Mouse (Mus musculus) midbrain, embryonic 13.5 days (tissue): ENCODE data around the gene Neu3. TPM values are rescaled to one million over a fixed set of nuclear protein-coding genes. Genes with fewer than 3 reads are reported as not detected.

Experiments used
- ATAC-seq: fragments of 200-750 bp; cut with Nextera tagmentation; 2 replicates; pipeline ENCODE4 v1.8.0; 2017; ENCODE audit warnings: mild to moderate bottlenecking, moderate TSS enrichment, moderate library complexity
- H3K27ac ChIP-seq: fragments of 300-500 bp; sonication (generic); 2 replicates; pipeline ENCODE4 v1.5.1; 2015; ENCODE audit warnings: inconsistent platforms, mild to moderate bottlenecking, moderate library complexity
- H3K27me3 ChIP-seq: fragments of 300-500 bp; sonication (generic); 2 replicates; pipeline ENCODE4 v1.6.1; 2015; ENCODE audit warnings: mild to moderate bottlenecking, inconsistent platforms
- H3K36me3 ChIP-seq: fragments of 300-500 bp; sonication (generic); 2 replicates; pipeline ENCODE4 v1.6.1; 2015; ENCODE audit warnings: mild to moderate bottlenecking, inconsistent platforms
- H3K4me1 ChIP-seq: fragments of 300-500 bp; sonication (generic); replicated peaks from 2 replicates; pipeline ENCODE4 v1.6.1; 2015; ENCODE audit warnings: inconsistent platforms
- H3K4me2 ChIP-seq: fragments of 300-500 bp; sonication (generic); replicated peaks from 2 replicates; pipeline ENCODE4 v1.6.1; 2015; ENCODE audit warnings: moderate library complexity, mild to moderate bottlenecking, inconsistent platforms
- H3K4me3 ChIP-seq: fragments of 300-500 bp; sonication (generic); replicated peaks from 2 replicates; pipeline ENCODE4 v1.5.1; 2015; ENCODE audit warnings: mild to moderate bottlenecking, inconsistent platforms
- H3K9ac ChIP-seq: fragments of 300-500 bp; sonication (generic); replicated peaks from 2 replicates; pipeline ENCODE4 v1.6.1; 2015; ENCODE audit warnings: mild to moderate bottlenecking, inconsistent platforms
- H3K9me3 ChIP-seq: fragments of 300-500 bp; sonication (generic); 2 replicates; pipeline ENCODE4 v1.6.1; 2016; ENCODE audit warnings: mild to moderate bottlenecking, inconsistent platforms
- WGBS: fragments of 180-500 bp; shearing (Covaris S2); methylation state at CpG from one replicate; pipeline ENCODE4 v1.1.7; 2015; 5-methylcytosine and 5-hydroxymethylcytosine counted together
- polyA plus RNA-seq: library from polyadenylated mRNA; unstranded; fragments of >200 nt; fragmentation: Nextera tagmentation; extraction: Ambion mirVana; gene quantifications from 2 replicates; pipeline ENCODE4 v1.2.1, GENCODE M21; 2015

Neu3 gene
- 1.1 and 1.2 TPM in 2 replicates for polyA plus RNA-seq

DNA sequence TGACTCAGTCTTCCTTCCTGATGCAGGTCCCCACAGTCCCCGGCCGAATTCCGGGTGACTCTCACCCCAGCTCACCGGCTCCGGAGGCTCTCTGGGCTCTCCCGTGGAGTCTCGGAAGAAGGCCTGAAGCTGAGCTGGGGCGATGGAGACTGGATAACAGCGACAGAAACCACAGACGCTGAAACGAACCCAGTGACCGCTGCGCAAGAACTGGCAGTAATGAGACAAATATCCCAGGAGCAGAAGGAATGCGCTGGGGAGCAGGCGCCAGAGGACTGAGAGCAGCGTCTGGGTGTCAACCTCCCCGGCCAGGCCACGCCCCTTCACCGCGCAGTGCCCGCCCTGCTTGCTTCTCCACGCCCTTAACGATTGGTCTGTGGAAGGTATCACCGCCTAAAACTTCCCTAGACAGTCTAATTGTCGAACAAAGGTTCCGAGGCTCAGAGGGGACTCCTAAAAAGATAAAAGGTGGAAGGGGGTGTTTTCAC is at the start of gene Neu3:
Gene Neu3 (minus strand): TSS at position 335 of the 488 bp plus-strand sequence.
- peak within 1 kb of the TSS; percentile 61 for H3K9ac ChIP-seq
- WGBS, result under 1% methylated on average over 26 of the region's 26 CpGs

DNA sequence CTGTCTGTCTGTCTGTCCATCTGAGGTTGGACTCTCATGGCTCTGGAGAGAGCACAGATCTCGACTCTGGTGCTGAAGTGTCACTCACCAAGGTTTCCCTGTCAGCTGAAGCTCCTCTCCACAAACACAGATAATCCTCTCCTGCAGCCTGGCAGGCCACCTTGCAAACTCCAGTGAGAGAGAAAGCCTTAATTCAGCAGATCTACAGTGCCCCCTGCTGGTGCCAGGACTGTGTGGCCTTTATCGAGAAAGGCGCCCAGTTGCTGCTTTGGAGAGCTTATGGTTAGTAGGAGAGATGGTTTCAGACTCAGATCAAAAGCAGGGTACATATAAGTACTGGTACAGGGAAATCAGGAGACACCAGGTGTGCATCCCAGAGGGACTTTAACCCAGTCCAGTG is 48.1 kb upstream of the Neu3 start:
- no peaks in the 10 kb centered on the region for H3K36me3 ChIP-seq
- no peaks in the 10 kb centered on the region for H3K9me3 ChIP-seq
- peaks cover 5% of the 10 kb centered on the region; the same call in 1 of the 2 replicates for H3K4me1 ChIP-seq
- under 1% methylated on average over 3 of the region's 3 CpGs for WGBS
- no peak overlapping the region for H3K4me2 ChIP-seq
- peak; percentile 77 for ATAC-seq
- H3K4me3 ChIP-seq, result no peak overlapping the region
- H3K27ac ChIP-seq, result no peak overlapping the region
- H3K9ac ChIP-seq, result no peak overlapping the region
- no peaks in the 10 kb centered on the region for H3K27me3 ChIP-seq

More for the DNA sequence above, at the start of gene Neu3:
- Histone ChIP-seq H3K4me1 (peaks cover 8% of the 10 kb centered on the region), H3K4me2 (peak within 1 kb of the TSS; percentile 60), H3K9me3 (no peaks in the 10 kb centered on the region), H3K27ac (peak within 1 kb of the TSS; percentile 44; the same call in 1 of the 2 replicates), H3K27me3 (no peaks in the 10 kb centered on the region), H3K4me3 (peak within 1 kb of the TSS; percentile 42), H3K36me3 (no peaks in the 10 kb centered on the region)
- peak; percentile 96 for ATAC-seq

DNA sequence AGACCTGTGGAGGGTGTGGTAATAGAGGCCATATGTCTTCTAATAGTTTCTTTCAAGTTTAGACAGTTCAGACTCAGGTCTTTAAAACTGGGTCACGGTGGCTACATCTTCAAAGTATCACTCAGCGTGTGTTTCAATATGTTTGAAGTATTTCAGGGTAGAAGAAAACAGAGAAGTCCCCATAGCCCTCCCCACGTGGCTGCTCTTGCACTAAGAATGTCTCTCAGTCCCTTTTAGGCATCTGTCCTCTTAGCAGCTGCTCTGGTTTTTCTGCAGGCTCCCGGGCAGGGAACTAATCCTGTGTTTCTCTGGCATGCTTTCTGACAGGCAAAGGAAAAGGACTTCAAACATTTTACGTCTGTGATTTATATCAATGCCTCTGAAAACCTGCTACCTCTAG is 47.7 kb upstream of the Neu3 start:
- Histone ChIP-seq H3K4me1 (peaks cover 5% of the 10 kb centered on the region; the same call in 1 of the 2 replicates), H3K9ac (no peak overlapping the region), H3K27ac (no peak overlapping the region), H3K4me3 (no peak overlapping the region), H3K4me2 (no peak overlapping the region), H3K27me3 (no peaks in the 10 kb centered on the region), H3K36me3 (no peaks in the 10 kb centered on the region), H3K9me3 (no peaks in the 10 kb centered on the region)
- WGBS, result 41% methylated on average over 5 of the region's 5 CpGs
- ATAC-seq, result no peak

DNA sequence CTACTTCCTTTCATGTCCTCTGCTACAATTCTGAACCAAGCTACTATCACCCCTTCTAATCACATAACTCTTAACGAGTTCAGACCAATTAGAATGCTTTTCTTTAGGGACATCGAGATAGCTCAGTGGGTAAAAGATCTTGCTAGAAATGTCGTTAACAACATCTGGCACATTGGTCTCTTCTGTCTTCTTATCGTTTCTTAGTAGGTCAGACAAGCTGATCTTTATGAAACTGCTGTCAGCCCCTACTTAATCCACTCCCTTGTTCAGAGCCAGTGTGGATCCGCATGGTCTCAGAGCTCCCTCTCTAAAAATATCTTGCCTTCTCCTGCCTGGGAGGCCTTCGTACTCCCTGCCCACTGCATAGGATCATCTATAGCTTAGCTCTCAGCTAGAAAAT is 45.7 kb upstream of the Neu3 start:
- Histone ChIP-seq H3K4me1 (peaks cover 5% of the 10 kb centered on the region; the same call in 1 of the 2 replicates), H3K4me3 (no peak overlapping the region), H3K27me3 (no peaks in the 10 kb centered on the region), H3K4me2 (no peak overlapping the region), H3K9me3 (no peaks in the 10 kb centered on the region), H3K36me3 (no peaks in the 10 kb centered on the region), H3K27ac (no peak overlapping the region), H3K9ac (no peak overlapping the region)
- ATAC-seq, result no peak
- 77% methylated on average over 6 of the region's 6 CpGs for WGBS

DNA sequence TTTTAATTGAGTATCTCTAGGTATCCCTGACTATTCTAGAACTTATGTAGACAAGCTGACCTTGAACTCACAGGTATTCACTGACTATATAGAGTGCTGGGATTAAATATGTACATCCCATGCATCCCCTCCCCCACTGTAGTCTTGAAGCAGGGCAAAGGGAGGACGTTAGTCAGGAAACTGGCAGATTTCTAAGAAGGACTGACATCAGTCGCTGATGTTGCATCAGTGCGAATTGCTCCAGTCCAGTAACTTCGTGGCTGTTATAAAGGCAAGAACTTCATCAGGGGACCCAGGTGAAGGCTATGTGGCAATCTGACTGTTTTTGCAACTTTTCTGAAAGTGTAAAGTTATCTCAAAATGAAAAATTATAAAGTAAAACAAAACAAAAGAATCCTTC is 41.1 kb upstream of the Neu3 start:
- ATAC-seq, result no peak
- Histone ChIP-seq H3K4me1 (peaks cover 9% of the 10 kb centered on the region), H3K4me2 (no peak overlapping the region), H3K27me3 (no peaks in the 10 kb centered on the region), H3K9ac (no peak overlapping the region), H3K27ac (no peak overlapping the region), H3K36me3 (no peaks in the 10 kb centered on the region), H3K4me3 (no peak overlapping the region), H3K9me3 (no peaks in the 10 kb centered on the region)
- WGBS, result 76% methylated on average over 4 of the region's 4 CpGs

DNA sequence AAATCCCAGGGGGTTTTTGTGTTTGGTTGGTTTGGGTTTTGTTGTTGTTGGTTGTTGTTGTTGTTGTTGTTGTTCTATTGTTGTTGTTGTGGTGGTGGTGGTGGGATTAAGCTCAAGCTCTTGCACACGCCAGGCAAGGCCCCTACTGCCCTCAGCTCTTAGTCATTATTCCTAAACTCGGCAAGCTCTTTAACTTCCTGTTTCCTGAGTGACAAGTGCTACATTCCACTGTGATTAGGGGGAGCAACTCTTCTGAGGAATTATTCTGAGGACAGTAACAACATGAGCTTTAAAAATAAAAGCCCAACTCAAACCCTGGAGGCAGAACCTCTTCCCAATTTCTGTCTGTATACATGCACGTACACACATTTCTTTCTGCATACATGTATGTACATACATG is 37.0 kb upstream of the Neu3 start:
- Histone ChIP-seq H3K4me2 (no peak overlapping the region), H3K4me1 (peaks cover 14% of the 10 kb centered on the region), H3K4me3 (no peak overlapping the region), H3K9ac (no peak overlapping the region), H3K27me3 (no peaks in the 10 kb centered on the region), H3K9me3 (no peaks in the 10 kb centered on the region), H3K36me3 (no peaks in the 10 kb centered on the region), H3K27ac (no peak overlapping the region)
- no peak for ATAC-seq
- 50% methylated on average over 3 of the region's 3 CpGs for WGBS

DNA sequence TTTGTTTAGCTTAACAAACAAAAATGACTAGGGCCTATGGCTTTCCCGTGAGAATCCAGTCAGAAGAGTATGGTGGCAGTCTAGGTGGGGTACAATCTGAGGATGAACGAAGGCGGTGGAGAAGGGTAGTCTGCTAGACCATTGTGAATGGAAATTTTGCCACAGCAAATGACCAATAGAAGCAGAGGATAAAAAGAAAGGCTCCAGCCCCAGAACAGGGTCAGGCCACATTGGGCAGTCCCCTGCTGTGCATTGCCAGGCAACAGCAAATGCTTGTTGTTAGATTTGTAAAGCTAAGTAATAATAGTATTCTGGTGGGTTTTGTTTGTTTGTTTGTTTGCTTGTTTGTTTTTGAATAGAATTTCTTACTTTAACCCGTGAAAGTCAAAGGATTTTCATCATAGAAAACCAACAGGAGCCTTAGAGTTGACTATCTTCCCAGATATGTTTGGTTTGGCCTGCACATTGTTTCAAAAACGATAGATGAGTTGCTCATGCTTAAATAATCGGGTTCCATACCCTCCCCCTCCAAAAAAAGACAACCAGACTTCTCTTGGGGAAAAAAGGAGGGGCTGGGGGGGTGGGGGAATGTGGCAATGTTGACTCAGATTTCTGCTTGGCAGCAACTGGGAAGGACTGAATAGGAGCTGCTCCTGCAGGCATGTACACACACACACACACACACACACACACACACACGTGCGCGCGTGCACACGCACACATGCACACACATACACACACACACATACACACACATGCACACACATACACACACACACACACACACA is 36.2 kb upstream of the Neu3 start:
- ATAC-seq, result no peak
- Histone ChIP-seq H3K9me3 (no peaks in the 10 kb centered on the region), H3K27me3 (no peaks in the 10 kb centered on the region), H3K4me2 (no peak overlapping the region), H3K36me3 (no peaks in the 10 kb centered on the region), H3K4me1 (peaks cover 14% of the 10 kb centered on the region), H3K4me3 (no peak overlapping the region), H3K9ac (no peak overlapping the region), H3K27ac (no peak overlapping the region)
- 14% methylated on average over 6 of the region's 11 CpGs for WGBS

DNA sequence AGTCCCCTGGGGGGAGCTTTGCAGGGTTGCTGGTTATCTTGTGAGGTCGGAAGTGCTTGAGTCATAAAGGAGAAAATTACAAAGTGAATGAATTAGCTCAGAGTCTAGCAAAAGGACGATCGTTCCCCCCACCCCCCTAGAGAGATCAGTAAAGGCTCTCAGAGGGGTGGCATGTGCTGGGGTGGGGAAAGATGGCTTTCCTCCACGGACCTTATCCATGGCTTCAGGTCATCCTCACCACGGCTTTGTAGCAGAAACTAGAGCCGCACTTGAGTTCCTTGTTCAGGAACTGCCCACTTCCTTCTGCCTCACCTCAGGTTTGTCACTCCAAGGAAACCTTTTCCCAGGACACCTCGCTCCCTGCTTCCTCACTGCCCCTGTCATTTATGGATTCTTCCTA is 35.1 kb upstream of the Neu3 start, which contains the start of gene Spcs2:
Gene Spcs2 (minus strand): TSS at position 101 of the 400 bp plus-strand sequence.
- Histone ChIP-seq H3K4me2 (no peak within 1 kb of the TSS), H3K27ac (no peak within 1 kb of the TSS), H3K9ac (no peak within 1 kb of the TSS), H3K36me3 (no peaks in the 10 kb centered on the region), H3K4me3 (no peak within 1 kb of the TSS), H3K4me1 (peaks cover 14% of the 10 kb centered on the region), H3K27me3 (no peaks in the 10 kb centered on the region), H3K9me3 (no peaks in the 10 kb centered on the region)
- WGBS, result 59% methylated on average over 7 of the region's 7 CpGs
- ATAC-seq, result no peak

DNA sequence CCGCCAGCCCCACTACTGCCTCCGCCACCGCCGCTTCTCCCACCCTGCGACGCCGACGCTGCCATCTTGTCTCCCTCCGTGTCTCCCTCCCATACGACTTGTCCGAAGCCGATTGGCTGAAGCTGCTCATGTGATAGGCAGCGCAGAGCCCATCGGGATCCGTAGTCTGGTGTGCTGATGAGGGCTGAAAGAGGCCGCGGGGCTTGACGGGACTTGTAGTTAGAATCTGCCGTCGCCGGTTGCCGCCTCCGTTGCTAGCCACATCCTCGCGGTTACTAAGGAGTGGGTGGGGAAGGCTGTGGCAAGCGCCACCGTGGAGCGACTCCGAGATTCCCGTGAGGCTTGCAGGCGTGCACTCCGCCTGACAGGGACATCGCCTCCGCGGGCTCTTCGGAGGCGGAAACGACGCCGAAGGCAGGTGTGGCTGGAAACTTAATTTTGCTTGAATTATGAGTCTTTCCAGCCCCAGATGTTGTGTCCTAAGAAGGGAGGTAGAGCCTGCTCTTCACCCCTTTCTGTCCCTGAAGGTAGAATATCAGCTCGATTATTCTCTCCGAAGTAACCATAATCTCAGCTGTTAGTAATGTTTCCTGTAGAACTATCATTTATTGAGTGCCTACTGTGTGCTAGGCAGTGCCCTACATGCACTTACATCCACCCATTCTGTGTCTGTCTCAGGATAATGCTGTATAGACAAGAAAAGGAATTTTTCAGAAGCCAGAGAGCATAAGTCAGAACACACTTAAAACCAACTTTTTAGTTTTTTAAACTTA is 30.8 kb upstream of the Neu3 start, which contains the start of gene Xrra1:
Gene Xrra1 (plus strand): TSS at position 304 of the 773 bp plus-strand sequence.
- Histone ChIP-seq H3K4me1 (peaks cover 20% of the 10 kb centered on the region), H3K9ac (peak within 1 kb of the TSS; percentile 92), H3K9me3 (no peaks in the 10 kb centered on the region), H3K36me3 (peaks cover 15% of the 10 kb centered on the region), H3K27ac (peak within 1 kb of the TSS; percentile 85), H3K4me2 (peak within 1 kb of the TSS; percentile 96), H3K27me3 (no peaks in the 10 kb centered on the region), H3K4me3 (peak within 1 kb of the TSS; percentile 87)
- under 1% methylated on average over 42 of the region's 42 CpGs for WGBS
- ATAC-seq, result peak; percentile 99

DNA sequence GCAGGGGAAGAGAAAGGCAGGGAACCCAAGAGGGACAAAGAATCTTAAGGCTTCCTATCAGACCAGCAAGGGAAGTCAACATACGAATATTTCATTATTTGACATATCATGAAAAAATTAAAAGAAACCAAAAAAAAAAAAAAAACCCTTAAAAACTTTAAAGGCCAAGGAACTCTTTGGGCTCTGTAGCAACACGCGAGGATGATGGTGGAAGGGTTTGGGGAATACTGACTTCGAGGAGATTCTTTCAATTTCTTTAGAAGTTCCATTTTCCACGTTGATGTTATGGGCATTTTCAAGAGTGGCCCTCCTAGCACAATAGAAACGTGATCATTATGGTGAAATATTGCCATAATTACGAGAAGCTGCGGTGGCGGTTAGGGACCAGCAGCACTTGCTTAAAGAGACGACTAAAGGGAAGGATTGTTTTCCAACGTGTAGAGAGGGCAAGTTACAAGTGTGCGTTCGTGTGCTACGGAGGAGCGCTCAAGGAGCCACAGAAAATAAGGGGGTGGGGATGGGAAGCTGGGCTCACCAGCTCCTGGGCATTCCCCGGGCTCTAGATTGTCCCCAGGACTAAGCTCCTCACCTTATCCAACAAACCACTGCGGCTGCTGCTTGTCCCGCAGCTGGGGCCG is 30.1 kb upstream of the Neu3 start:
- Histone ChIP-seq H3K4me1 (peaks cover 18% of the 10 kb centered on the region), H3K4me2 (peak overlapping the region; percentile 96), H3K27me3 (no peaks in the 10 kb centered on the region), H3K36me3 (peaks cover 22% of the 10 kb centered on the region), H3K4me3 (peak overlapping the region; percentile 87), H3K9ac (peak overlapping the region; percentile 92), H3K27ac (peak overlapping the region; percentile 85), H3K9me3 (no peaks in the 10 kb centered on the region)
- WGBS, result 1% methylated on average over 19 of the region's 19 CpGs
- ATAC-seq, result peak; percentile 84

DNA sequence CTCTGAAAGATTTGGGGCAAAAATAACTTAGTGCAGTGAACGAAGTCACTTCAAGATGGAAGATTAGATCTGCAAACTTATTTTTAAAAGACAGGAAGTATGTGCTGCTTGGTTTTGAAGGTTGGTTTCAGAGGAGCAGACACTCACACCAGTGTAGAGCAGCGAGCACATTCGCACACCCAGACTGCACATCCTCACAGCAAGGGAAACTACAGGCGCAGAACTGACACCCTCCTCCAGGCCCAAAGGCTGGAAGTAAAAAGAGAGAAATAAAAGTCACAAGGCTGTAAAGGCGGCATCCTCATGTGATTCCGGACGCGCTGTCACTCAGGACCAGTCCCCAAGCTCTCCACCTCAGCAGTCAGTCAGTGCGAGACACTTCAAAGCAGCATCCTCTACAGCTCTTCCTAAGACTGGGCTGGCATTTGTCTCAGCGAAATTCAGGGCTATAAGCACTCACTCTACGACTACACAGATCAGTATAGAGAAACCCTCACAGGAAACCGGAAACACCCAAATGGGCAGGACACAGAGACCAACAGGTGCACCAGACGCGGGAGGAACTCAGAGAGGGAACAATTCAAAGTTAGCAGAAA is 28.1 kb upstream of the Neu3 start:
- H3K27me3 ChIP-seq, result no peaks in the 10 kb centered on the region
- no peak overlapping the region for H3K27ac ChIP-seq
- 95% methylated on average over 14 of the region's 14 CpGs for WGBS
- no peak for ATAC-seq
- no peak overlapping the region for H3K4me2 ChIP-seq
- no peaks in the 10 kb centered on the region for H3K9me3 ChIP-seq
- no peak overlapping the region for H3K4me3 ChIP-seq
- 0 out of 2 replicates have a peak overlapping the region, but pooled peaks have one; percentile 14 for H3K9ac ChIP-seq
- peaks cover 30% of the 10 kb centered on the region for H3K36me3 ChIP-seq
- peaks cover 27% of the 10 kb centered on the region for H3K4me1 ChIP-seq
